Mouse (Mus musculus) limb, embryonic 12.5 days (tissue): ENCODE measurements at regions not wholly inside any gene's neighbourhood (a gene's known extent, or its start where the extent isn't known, plus 50 kb on each side); places are given as distances from the start of the nearest gene placed in this dataset.

Experiments used
- ATAC-seq: fragments of 200-750 bp; cut with Nextera tagmentation; 2 replicates; pipeline ENCODE4 v1.8.0; 2017; ENCODE audit warnings: low read depth, moderate TSS enrichment; ENCODE audit not compliant: insufficient number of reproducible peaks, insufficient read depth, low FRiP score, low TSS enrichment
- H3K27ac ChIP-seq: fragments of 300-500 bp; sonication (generic); 2 replicates; pipeline ENCODE4 v1.5.1; 2016; ENCODE audit warnings: mild to moderate bottlenecking, moderate library complexity
- H3K27me3 ChIP-seq: fragments of 300-500 bp; sonication (generic); 2 replicates; pipeline ENCODE4 v1.6.1; 2016; ENCODE audit warnings: mild to moderate bottlenecking, moderate library complexity
- H3K36me3 ChIP-seq: fragments of 300-500 bp; sonication (generic); 2 replicates; pipeline ENCODE4 v1.6.1; 2016; ENCODE audit warnings: mild to moderate bottlenecking, moderate library complexity
- H3K4me1 ChIP-seq: fragments of 300-500 bp; sonication (generic); replicated peaks from 2 replicates; pipeline ENCODE4 v1.6.1; 2016
- H3K4me2 ChIP-seq: fragments of 300-500 bp; sonication (generic); 2 replicates; pipeline ENCODE4 v1.6.1; 2016; ENCODE audit warnings: mild to moderate bottlenecking, moderate library complexity
- H3K4me3 ChIP-seq: fragments of 300-500 bp; sonication (generic); replicated peaks from 2 replicates; pipeline ENCODE4 v1.5.1; 2016; ENCODE audit warnings: mild to moderate bottlenecking
- H3K9ac ChIP-seq: fragments of 300-500 bp; sonication (generic); replicated peaks from 2 replicates; pipeline ENCODE4 v1.6.1; 2016; ENCODE audit warnings: mild to moderate bottlenecking, moderate library complexity
- H3K9me3 ChIP-seq: fragments of 300-500 bp; sonication (generic); 2 replicates; pipeline ENCODE4 v1.6.1; 2016; ENCODE audit warnings: mild to moderate bottlenecking, moderate library complexity
- WGBS: fragments of 180-500 bp; shearing (Covaris S2); methylation state at CpG from one replicate; pipeline ENCODE4 v1.1.7; 2016; 5-methylcytosine and 5-hydroxymethylcytosine counted together

DNA sequence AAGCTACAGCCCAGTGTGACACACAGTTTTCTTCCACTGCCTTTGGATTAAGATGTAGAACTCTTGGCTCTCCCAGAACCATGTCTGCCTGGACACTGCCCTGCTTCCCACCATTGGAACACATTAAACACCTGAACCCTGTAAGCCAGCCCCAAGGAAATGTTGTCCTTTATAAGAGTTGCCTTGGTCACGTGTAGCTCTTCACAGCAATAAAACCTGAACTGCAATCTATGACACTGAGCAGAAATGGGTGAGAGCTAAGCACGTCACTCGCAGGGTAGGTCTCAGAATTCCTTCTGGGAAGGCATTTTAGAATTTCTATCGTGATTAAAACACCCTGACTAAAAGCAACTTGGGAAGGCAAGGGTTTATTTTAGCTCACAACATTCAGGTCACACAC lies 92.4 kb upstream of the Lrig1 start:
- H3K27ac ChIP-seq, result no peak overlapping the region
- H3K4me3 ChIP-seq, result no peak overlapping the region
- peaks cover 8% of the 10 kb centered on the region for H3K9me3 ChIP-seq
- peaks cover 8% of the 10 kb centered on the region; the same call in 1 of the 2 replicates for H3K4me1 ChIP-seq
- no peak overlapping the region for H3K4me2 ChIP-seq
- H3K36me3 ChIP-seq, result no peaks in the 10 kb centered on the region
- ATAC-seq, result no peak
- no peak overlapping the region for H3K9ac ChIP-seq
- 76% methylated on average over 4 of the region's 4 CpGs for WGBS
- no peaks in the 10 kb centered on the region for H3K27me3 ChIP-seq

DNA sequence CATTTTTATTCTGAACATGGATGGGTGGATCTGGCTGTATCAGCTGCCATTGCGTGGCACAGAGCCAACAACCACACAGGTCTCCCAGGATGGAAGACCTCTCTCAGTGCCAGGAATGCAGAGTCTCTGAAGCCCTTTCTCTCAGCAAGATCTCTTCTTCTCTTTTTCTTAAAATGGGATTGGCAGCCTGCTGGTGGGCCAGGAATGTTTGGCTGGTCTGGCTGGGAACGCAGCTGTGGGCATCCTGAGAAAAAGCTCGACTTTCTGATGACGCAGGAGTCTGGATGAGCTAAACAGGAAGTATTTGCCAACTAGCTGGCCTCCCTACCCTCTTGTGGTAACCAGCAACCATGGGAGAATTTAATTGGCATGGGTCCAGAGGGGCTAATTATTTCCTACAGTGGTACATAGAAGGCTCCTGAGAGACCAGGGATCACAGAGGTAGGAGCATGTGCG lies 89.4 kb upstream of the Lrig1 start:
- no peak for ATAC-seq
- no peak overlapping the region for H3K4me3 ChIP-seq
- H3K4me1 ChIP-seq, result peaks cover 8% of the 10 kb centered on the region; the same call in 1 of the 2 replicates
- H3K36me3 ChIP-seq, result no peaks in the 10 kb centered on the region
- H3K9ac ChIP-seq, result no peak overlapping the region
- no peaks in the 10 kb centered on the region for H3K9me3 ChIP-seq
- H3K4me2 ChIP-seq, result no peak overlapping the region
- 66% methylated on average over 5 of the region's 5 CpGs for WGBS
- no peaks in the 10 kb centered on the region for H3K27me3 ChIP-seq
- H3K27ac ChIP-seq, result no peak overlapping the region

DNA sequence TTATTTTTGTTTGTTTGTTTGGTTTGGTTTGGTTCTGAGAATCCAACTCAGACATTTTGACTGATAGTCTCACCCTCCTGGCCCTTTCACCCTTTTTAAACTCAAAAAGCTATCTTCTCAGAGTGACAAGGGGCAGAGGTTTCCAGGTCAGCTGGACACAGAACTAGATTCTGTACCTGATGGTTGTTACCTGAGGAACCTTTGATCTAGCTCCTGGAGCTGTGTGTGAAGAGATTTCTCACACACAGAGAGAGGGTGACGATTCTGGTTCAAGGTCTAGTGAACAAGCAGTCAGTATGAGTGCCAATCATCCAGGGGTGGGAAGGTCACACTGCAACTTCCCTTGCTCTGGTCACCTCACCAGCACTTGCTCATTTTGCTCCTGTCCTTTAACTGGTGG lies 83.5 kb upstream of the Lrig1 start:
- H3K4me3 ChIP-seq, result no peak overlapping the region
- H3K27me3 ChIP-seq, result no peaks in the 10 kb centered on the region
- no peak overlapping the region for H3K27ac ChIP-seq
- ATAC-seq, result no peak
- H3K4me1 ChIP-seq, result peaks cover 13% of the 10 kb centered on the region
- 86% methylated on average over 1 of the region's 1 CpGs for WGBS
- H3K4me2 ChIP-seq, result no peak overlapping the region
- H3K9ac ChIP-seq, result no peak overlapping the region
- no peaks in the 10 kb centered on the region for H3K9me3 ChIP-seq
- no peaks in the 10 kb centered on the region for H3K36me3 ChIP-seq

GRCm38 (mm10) chr6:94780621-94781020 lies 80.7 kb upstream of the Lrig1 start:
- Histone ChIP-seq H3K27ac (no peak overlapping the region), H3K4me2 (no peak overlapping the region), H3K36me3 (no peaks in the 10 kb centered on the region), H3K4me1 (peaks cover 32% of the 10 kb centered on the region), H3K9ac (no peak overlapping the region), H3K4me3 (no peak overlapping the region), H3K9me3 (no peaks in the 10 kb centered on the region), H3K27me3 (no peaks in the 10 kb centered on the region)
- ATAC-seq, result no peak
- 74% methylated on average over 4 of the region's 4 CpGs for whole genome bisulfite sequencing

- WGBS, result 47% methylated on average over 7 of the region's 7 CpGs
- no peak overlapping the region for H3K4me3 ChIP-seq
- H3K9me3 ChIP-seq, result no peaks in the 10 kb centered on the region
- H3K36me3 ChIP-seq, result no peaks in the 10 kb centered on the region
- ATAC-seq, result no peak
- H3K27ac ChIP-seq, result no peak overlapping the region
- H3K4me1 ChIP-seq, result peaks cover 32% of the 10 kb centered on the region
- H3K4me2 ChIP-seq, result no peak overlapping the region
- H3K27me3 ChIP-seq, result no peaks in the 10 kb centered on the region
- H3K9ac ChIP-seq, result no peak overlapping the region
Observed at GRCm38 (mm10) chr6:94779854-94780253, 79.9 kb upstream of the Lrig1 start.

DNA sequence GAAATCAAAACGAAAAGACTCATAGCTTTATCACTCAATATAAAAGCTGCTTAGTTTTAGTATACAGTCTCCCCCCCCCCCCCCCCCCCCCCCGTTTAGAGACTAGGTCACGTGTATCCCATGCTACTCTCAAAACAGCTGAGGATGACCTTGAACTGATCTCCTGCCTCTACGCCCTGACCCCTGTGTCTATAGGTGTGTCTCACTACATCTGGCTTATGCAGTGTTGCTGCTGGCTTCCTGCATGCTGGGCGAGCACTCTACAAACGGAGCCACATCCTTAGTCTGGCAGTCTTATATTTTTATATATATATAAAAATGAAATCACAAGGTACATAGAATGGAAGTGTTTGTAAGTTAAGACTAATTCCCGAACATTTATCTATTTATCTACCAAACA lies 79.3 kb upstream of the Lrig1 start:
- Histone ChIP-seq H3K36me3 (no peaks in the 10 kb centered on the region), H3K9me3 (no peaks in the 10 kb centered on the region), H3K27me3 (no peaks in the 10 kb centered on the region), H3K9ac (no peak overlapping the region), H3K4me3 (no peak overlapping the region), H3K27ac (no peak overlapping the region), H3K4me2 (no peak overlapping the region), H3K4me1 (peaks cover 38% of the 10 kb centered on the region)
- ATAC-seq, result no peak
- WGBS, result 65% methylated on average over 7 of the region's 7 CpGs

GRCm38 (mm10) chr6:94778797-94779196 lies 78.8 kb upstream of the Lrig1 start:
- H3K27ac ChIP-seq, result no peak overlapping the region
- 54% methylated on average over 1 of the region's 1 CpGs for WGBS
- H3K4me1 ChIP-seq, result peaks cover 42% of the 10 kb centered on the region
- H3K36me3 ChIP-seq, result no peaks in the 10 kb centered on the region
- H3K27me3 ChIP-seq, result no peaks in the 10 kb centered on the region
- H3K9me3 ChIP-seq, result no peaks in the 10 kb centered on the region
- ATAC-seq, result no peak
- no peak overlapping the region for H3K4me3 ChIP-seq
- no peak overlapping the region for H3K4me2 ChIP-seq
- no peak overlapping the region for H3K9ac ChIP-seq

DNA sequence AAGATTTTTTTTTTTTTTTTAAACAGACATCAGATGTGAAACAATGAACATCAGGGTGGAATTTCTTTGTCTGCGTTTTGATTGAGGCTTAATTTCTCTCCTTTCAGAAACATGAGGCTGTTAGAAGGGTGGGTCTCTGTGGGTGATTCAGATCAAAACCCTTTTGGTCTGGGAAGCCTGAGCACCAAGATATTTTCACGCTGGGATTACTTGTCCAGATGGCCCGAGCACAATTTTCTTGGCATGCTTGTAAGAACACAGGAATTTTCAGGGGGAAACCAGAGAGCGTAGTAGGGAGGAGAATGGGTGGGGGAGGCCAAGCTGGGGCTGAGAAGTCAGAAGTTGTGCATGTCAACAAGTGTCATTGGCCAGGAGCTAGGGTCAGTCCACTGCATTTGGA lies 76.6 kb upstream of the Lrig1 start:
- WGBS, result 27% methylated on average over 4 of the region's 4 CpGs
- ATAC-seq, result no peak
- H3K4me2 ChIP-seq, result no peak overlapping the region
- no peak overlapping the region for H3K4me3 ChIP-seq
- no peaks in the 10 kb centered on the region for H3K9me3 ChIP-seq
- H3K27ac ChIP-seq, result peak overlapping the region; percentile 74
- H3K4me1 ChIP-seq, result peaks cover 64% of the 10 kb centered on the region
- H3K27me3 ChIP-seq, result no peaks in the 10 kb centered on the region
- no peaks in the 10 kb centered on the region for H3K36me3 ChIP-seq
- H3K9ac ChIP-seq, result no peak overlapping the region

DNA sequence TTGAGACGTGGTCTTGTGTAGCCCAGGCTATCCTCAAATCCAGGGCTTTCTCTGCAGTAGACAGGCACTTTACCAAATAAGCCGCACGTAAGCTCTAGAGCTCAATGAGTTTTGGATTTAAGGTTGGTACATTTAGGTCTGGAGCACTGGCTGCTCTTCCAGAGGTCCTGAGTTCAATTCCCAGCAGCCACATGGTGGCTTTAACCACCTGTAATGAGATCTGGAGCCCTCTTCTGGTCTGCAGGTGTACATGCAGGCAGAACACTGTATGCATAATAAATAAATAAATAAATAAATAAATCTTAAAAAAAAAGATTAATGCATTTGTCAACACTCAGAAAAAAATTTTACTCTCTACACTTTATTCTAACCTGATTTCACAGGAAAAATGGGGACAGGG lies 74.9 kb upstream of the Lrig1 start:
- H3K4me1 ChIP-seq, result peaks cover 58% of the 10 kb centered on the region
- H3K4me2 ChIP-seq, result no peak overlapping the region
- H3K27me3 ChIP-seq, result no peaks in the 10 kb centered on the region
- H3K9ac ChIP-seq, result no peak overlapping the region
- no peaks in the 10 kb centered on the region for H3K9me3 ChIP-seq
- no peaks in the 10 kb centered on the region for H3K36me3 ChIP-seq
- H3K27ac ChIP-seq, result peak overlapping the region; percentile 92
- 93% methylated on average over 3 of the region's 3 CpGs for WGBS
- no peak overlapping the region for H3K4me3 ChIP-seq
- ATAC-seq, result no peak

DNA sequence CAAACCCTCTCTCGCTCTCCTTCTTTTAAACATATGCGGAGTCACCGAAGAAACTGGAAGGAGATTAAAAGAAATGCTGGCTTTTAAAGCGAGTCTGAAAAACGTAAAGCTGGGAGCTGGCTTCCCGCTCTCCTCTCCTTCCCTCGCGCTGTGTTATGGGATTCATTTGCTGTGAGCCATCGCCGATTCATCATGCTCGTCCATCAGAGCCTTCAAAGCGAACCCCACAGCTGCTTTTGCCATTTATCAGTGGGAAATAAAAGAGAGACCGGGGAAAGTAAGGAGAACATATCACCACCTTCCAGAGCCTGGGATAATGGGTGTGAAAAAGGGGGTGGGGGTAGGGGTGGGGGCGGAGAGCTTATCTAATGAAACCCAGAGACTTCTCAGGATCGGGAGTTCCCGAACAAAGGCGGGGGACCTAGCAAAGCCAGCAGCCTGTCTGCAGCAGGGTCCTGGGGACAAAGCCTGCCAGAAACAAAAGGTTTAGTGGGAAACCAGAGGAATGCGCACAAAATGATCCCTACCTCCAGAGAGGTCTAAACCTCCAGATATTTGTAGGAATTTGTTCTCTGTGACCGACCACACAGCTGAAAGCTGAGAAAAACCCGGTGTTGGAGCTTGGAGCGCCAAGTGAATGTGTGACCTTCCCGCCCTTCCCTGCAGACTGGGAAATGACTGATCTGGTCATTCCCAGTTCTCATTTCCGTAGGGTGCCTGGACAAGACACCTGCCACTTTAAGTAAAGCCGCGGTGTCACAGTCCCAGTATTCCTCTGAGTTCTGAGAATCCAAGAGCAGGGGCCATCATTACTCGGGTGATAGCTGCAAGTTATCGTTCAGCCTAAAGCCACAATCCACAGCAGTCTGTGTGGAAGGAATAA lies 73.9 kb upstream of the Lrig1 start:
- Histone ChIP-seq H3K4me1 (peaks cover 55% of the 10 kb centered on the region), H3K9me3 (no peaks in the 10 kb centered on the region), H3K4me2 (peak overlapping the region; percentile 52), H3K36me3 (no peaks in the 10 kb centered on the region), H3K9ac (peak overlapping the region; percentile 47), H3K27me3 (no peaks in the 10 kb centered on the region), H3K4me3 (peak overlapping the region; percentile 22), H3K27ac (peak overlapping the region; percentile 92)
- 2% methylated on average over 27 of the region's 27 CpGs for WGBS
- peak; percentile 68 for ATAC-seq

DNA sequence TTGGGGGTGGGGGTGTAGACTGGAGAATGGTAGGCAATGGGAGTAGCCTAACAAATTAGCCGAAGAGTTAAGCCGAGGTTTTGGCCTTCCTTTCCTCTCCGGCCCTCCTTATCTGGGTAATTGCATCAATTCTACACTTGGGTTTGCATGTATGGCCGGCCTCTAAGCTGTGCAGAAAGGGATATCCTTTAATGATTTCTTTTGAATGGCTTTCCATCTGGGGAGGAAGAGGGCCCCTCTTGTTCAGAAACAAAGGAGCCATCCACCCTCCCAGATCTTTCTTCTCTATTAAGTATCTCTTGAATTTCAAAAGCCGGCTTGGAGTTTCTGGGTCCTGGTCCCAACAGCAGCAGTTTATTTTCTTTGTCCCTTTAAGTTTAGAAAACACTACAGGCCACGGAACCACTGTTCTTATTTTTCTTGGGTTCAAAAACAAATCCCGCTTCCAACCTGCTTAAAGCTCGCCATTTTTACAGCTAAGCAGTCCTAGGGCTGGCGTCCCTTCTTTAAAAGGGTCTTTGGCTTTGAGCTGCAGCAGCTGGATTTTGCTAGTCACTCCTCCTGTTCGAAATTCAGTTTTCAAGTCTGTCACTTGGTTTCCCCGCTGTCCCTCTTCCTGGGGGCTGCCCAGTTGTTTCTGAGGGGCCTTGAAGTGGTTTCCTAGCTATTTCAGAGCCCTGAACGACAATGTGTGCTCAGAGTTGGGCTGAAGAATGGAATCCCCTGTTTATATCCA lies 73.1 kb upstream of the Lrig1 start:
- H3K4me2 ChIP-seq, result peak overlapping the region; percentile 52

More for the DNA sequence above, 73.1 kb upstream of the Lrig1 start:
- peak overlapping the region; percentile 92 for H3K27ac ChIP-seq
- ATAC-seq, result no peak
- H3K36me3 ChIP-seq, result no peaks in the 10 kb centered on the region
- peak overlapping the region; percentile 22 for H3K4me3 ChIP-seq
- H3K9ac ChIP-seq, result peak overlapping the region; percentile 47
- no peaks in the 10 kb centered on the region for H3K9me3 ChIP-seq
- H3K27me3 ChIP-seq, result no peaks in the 10 kb centered on the region
- WGBS, result 24% methylated on average over 12 of the region's 12 CpGs
- H3K4me1 ChIP-seq, result peaks cover 48% of the 10 kb centered on the region
